Mouse (Mus musculus) brown adipose tissue, adult 24 weeks (tissue): ENCODE data around the gene Cdr2l. TPM values are rescaled to one million over a fixed set of nuclear protein-coding genes. Genes with fewer than 3 reads are reported as not detected.
A peak's percentile ranks its signal among the peaks of the same experiment; 100 is the strongest.

Experiments used
- H3K27ac ChIP-seq: fragments of 200-500 bp; replicated peaks from 2 replicates; pipeline ENCODE4 v1.5.1; 2012; ENCODE audit warnings: low read depth, mild to moderate bottlenecking, low read length
- H3K4me1 ChIP-seq: fragments of 200-500 bp; 2 replicates; pipeline ENCODE4 v1.6.1; 2012; ENCODE audit warnings: low read length, mixed read lengths; ENCODE audit not compliant: control insufficient read depth, insufficient read depth, insufficient read length
- H3K4me3 ChIP-seq: fragments of 200-500 bp; 2 replicates; pipeline ENCODE4 v1.5.1; 2012; ENCODE audit warnings: low read depth, mild to moderate bottlenecking, low read length, moderate library complexity; ENCODE audit not compliant: insufficient read depth
- polyA plus RNA-seq: library from polyadenylated mRNA; stranded (reverse); fragments of >200 nt; gene quantifications from 2 replicates; pipeline ENCODE4 v1.2.4, GENCODE M21; 2012; ENCODE audit not compliant: missing spikeins, insufficient read depth, insufficient read length

Cdr2l gene
- polyA plus RNA-seq, 1 experiment = 1.9 TPM

- Histone ChIP-seq H3K4me3 (no peak overlapping the region), H3K27ac (no peak overlapping the region)
Observed at GRCm38 (mm10) chr11:115408266-115408920, 26.7 kb downstream of the Cdr2l start.

DNA sequence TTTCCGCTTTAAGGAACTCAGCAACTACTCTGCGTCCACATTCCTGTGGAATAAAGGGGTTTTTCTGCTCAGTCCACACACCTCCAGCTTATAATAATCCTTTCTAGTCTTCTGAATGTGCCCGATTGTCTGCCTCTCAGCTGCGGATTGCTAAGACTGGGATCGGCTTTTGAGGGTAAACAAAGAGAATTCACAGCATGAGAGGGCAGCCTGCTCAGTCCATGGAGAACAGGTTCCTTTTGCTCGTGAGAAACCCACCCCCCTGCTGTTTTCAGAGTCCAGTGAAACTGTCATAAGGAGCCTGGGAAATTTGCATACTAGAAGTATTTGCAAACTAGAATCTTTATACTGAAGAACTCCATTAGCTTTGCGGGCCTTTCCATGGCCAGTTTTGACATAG is 27.8 kb downstream of the Cdr2l start:
- H3K4me1 ChIP-seq = no peaks in the 10 kb centered on the region
- no peak overlapping the region for H3K4me3 ChIP-seq
- H3K27ac ChIP-seq = no peak overlapping the region

More at GRCm38 (mm10) chr11:115408266-115408920, 26.7 kb downstream of the Cdr2l start:
- no peaks in the 10 kb centered on the region for H3K4me1 ChIP-seq

- peak within 1 kb of the TSS; percentile 88 for H3K4me3 ChIP-seq
- peak within 1 kb of the TSS; percentile 92 for H3K27ac ChIP-seq
- peaks cover 3% of the 10 kb centered on the region; the same call in 1 of the 2 replicates for H3K4me1 ChIP-seq
Observed at GRCm38 (mm10) chr11:115419531-115420237, 38.0 kb downstream of the Cdr2l start, which contains the start of the genes Atp5h and Kctd2. Gene Atp5h (minus strand): TSS chr11:115419962. Gene Kctd2 (plus strand): TSS chr11:115420128.

DNA sequence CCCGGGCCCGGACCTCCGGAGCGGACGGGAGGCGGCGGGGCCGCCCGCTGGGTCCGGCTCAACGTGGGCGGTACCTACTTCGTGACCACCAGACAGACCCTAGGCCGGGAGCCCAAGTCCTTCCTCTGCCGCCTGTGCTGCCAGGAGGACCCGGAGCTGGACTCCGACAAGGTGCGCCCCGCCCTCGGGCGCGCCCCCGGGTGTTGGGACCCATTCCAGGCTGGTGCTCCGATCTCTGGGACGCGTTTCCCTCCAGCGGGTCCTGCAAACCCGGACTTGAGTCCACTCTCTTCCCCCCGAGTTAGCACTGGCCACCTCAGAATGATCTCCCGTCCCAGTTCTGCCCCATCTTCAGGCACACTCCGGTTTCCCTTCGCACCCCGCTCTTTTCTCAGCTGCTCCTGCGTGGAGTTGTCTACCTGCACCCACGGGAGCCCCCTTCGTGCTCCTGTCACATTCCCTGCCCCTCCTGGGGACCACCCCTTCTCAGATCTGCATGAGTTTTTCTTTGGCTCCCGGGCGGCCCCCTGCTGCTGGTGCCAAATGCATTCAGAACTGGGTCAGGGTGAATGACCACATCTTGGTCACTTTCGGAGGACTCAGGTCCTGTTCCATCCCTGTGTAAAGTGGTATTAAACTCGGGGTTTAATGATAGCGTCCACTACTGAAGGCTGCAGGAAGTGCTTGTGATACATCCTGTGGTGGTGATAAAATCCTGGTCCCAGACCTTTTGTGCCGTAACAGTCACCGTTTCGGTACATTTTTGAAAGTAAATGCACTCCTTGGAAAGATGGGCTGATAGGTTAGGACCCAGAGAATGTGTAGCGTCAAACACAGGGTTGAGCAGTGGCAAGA is 38.8 kb downstream of the Cdr2l start:
- Histone ChIP-seq H3K4me3 (peak overlapping the region; percentile 88), H3K4me1 (peaks cover 3% of the 10 kb centered on the region; the same call in 1 of the 2 replicates), H3K27ac (peak overlapping the region; percentile 60)

DNA sequence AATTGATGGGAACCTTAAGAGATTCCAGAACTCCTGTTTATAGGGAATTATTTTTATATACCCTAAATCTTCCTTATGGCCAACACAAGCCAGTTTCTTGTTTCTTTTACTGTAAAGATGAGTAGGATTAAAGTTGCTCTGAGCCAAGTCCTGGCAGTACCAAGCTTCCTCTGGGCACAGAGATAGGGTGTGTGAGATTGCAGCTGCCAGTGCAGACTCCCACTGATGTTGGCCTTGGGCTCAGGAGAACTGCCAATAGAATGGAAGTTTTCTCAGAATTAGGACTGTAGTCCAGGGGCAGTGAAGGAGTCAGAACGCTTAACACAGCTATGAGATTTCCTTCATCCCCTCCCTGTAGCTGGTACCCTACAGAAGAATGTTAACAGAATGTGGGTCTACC is 39.6 kb downstream of the Cdr2l start:
- Histone ChIP-seq H3K27ac (no peak overlapping the region), H3K4me3 (peak overlapping the region; percentile 3; the same call in 1 of the 2 replicates)

DNA sequence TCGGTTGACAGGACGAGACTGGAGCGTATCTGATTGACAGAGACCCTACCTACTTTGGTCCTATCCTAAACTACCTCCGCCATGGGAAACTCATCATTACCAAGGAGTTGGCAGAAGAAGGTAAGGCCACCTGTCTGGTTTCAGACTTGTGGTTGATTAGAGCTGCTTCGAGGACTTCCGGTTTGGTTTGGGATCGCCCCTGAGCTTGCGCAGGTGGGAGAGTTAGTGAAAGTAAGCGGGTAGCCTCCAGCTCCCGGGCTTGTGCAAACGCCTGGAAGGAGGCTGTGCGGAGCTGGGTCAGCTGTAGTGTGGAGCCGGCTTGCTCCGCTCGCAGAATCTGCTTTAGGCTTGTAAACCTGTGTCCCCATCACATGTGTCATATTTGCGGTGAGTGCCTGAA is 40.3 kb downstream of the Cdr2l start:
- Histone ChIP-seq H3K4me1 (peaks cover 3% of the 10 kb centered on the region; the same call in 1 of the 2 replicates), H3K4me3 (no peak overlapping the region), H3K27ac (no peak overlapping the region)

More for the DNA sequence above, 39.6 kb downstream of the Cdr2l start:
- H3K4me1 ChIP-seq = peaks cover 3% of the 10 kb centered on the region; the same call in 1 of the 2 replicates

GRCm38 (mm10) chr11:115423091-115423490 is 41.4 kb downstream of the Cdr2l start:
- H3K27ac ChIP-seq = no peak overlapping the region
- peaks cover 3% of the 10 kb centered on the region; the same call in 1 of the 2 replicates for H3K4me1 ChIP-seq

DNA sequence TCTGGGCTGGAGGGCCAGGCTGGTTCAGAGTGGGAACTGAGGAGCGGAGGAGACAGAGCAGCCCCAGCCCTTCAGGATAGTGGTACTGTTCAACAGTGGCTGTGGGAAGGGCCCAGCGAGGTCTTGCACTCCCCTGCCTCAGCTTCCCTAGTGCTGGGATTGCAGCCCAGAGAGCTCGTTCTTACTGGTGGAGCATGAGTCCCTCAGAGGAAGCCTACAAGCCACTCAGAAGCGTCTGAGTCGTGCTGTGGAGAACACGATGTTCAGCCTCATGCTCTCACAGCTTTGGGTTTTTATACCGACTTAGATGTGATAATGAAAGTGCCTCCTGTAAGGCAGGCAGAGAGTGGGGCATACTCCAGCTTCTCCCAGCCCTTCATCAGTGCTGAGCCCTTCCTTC is 43.0 kb downstream of the Cdr2l start:
- Histone ChIP-seq H3K4me1 (peaks cover 3% of the 10 kb centered on the region; the same call in 1 of the 2 replicates), H3K27ac (no peak overlapping the region), H3K4me3 (no peak overlapping the region)

More at GRCm38 (mm10) chr11:115423091-115423490, 41.4 kb downstream of the Cdr2l start:
- no peak overlapping the region for H3K4me3 ChIP-seq

DNA sequence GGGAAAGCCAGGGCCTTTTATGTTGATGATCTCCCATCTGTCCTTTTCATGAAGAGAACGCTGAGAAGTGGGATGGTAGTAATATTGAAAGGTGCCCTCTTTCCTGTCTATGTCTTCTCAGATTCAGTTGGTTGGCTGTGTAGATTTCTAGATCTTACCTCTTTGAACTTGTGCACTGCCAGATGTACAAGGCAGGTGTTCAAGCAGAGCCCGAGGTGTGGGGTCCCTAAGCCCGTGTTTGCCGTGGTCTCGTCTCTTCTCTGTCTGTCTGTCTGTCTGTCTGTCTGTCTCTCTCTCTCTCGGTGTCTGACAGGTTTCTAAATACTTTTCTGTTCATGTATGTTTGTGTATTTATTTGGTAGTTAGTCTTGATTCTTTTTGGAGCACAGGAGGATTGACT is 44.0 kb downstream of the Cdr2l start:
- Histone ChIP-seq H3K4me3 (no peak overlapping the region), H3K27ac (no peak overlapping the region), H3K4me1 (peaks cover 3% of the 10 kb centered on the region; the same call in 1 of the 2 replicates)

DNA sequence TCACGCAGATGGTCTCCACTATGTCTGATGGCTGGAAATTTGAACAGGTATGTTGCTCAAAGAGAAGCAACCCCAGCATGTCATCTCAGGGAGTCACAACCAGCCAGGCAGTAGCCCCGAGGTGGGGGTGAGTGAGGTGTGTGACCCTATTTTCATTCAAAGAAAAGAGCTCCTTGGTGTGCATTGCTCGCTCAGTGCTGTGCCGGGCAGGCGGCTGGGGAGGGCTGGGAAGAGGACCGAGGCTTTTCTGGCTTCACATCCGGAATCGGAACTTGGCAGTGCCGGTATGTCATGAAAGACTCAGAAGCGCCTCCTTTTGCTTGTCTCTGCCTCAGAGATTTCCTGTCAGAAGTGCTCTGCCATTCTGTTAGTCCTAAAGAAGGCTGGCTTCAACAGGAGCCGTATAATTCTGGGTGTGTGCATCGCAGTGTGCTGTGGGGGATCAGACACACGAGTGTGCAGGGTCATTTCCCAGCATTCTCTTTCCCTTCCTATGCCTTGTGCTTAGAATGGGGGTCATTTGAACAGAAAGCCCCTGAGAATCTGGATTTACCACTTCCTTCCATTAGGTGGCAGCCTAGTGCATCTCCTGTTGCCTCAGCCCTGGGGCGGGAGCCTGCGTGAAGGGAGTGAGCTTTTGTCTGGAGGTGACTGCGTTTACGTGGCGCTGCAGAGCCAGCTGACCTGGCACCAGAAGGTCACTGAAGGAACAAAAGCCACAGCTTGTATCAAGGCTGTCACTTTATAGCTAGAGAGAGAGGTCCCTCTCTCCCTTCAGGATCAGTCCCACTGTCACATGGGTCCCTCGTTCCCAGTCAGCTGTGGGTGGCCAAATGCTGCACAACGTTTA is 46.0 kb downstream of the Cdr2l start:
- Histone ChIP-seq H3K4me3 (peak overlapping the region; percentile 45), H3K4me1 (no peaks in the 10 kb centered on the region), H3K27ac (peak overlapping the region; percentile 57)

- Histone ChIP-seq H3K4me3 (no peak overlapping the region), H3K4me1 (no peaks in the 10 kb centered on the region), H3K27ac (no peak overlapping the region)
Observed at GRCm38 (mm10) chr11:115429307-115429706, 47.6 kb downstream of the Cdr2l start.

GRCm38 (mm10) chr11:115430561-115430960 is 48.8 kb downstream of the Cdr2l start:
- H3K27ac ChIP-seq = no peak overlapping the region

GRCm38 (mm10) chr11:115432814-115433213 is 51.1 kb downstream of the Cdr2l start:
- Histone ChIP-seq H3K27ac (no peak overlapping the region), H3K4me3 (no peak overlapping the region), H3K4me1 (no peaks in the 10 kb centered on the region)

More at GRCm38 (mm10) chr11:115430561-115430960, 48.8 kb downstream of the Cdr2l start:
- Histone ChIP-seq H3K4me1 (no peaks in the 10 kb centered on the region), H3K4me3 (no peak overlapping the region)

- Histone ChIP-seq H3K4me3 (no peak overlapping the region), H3K27ac (no peak overlapping the region), H3K4me1 (no peaks in the 10 kb centered on the region)
Observed at GRCm38 (mm10) chr11:115433342-115433741, 51.6 kb downstream of the Cdr2l start.
